Mouse (Mus musculus) megakaryocyte, embryonic 14.5 days (primary cell): ENCODE measurements around the gene Tmem60.
A peak's percentile ranks its signal among the peaks of the same experiment; 100 is the strongest.

ENCODE experiments used
- FLI1 ChIP-seq: IDR thresholded peaks from 2 replicates; pipeline ENCODE4 v1.6.1; 2012; ENCODE audit warnings: low read length, inconsistent platforms, mixed read lengths
- GATA1 ChIP-seq: IDR thresholded peaks from 3 replicates; pipeline ENCODE4 v1.6.1; 2012; ENCODE audit warnings: mixed read lengths, low read length, inconsistent platforms, borderline replicate concordance

DNA sequence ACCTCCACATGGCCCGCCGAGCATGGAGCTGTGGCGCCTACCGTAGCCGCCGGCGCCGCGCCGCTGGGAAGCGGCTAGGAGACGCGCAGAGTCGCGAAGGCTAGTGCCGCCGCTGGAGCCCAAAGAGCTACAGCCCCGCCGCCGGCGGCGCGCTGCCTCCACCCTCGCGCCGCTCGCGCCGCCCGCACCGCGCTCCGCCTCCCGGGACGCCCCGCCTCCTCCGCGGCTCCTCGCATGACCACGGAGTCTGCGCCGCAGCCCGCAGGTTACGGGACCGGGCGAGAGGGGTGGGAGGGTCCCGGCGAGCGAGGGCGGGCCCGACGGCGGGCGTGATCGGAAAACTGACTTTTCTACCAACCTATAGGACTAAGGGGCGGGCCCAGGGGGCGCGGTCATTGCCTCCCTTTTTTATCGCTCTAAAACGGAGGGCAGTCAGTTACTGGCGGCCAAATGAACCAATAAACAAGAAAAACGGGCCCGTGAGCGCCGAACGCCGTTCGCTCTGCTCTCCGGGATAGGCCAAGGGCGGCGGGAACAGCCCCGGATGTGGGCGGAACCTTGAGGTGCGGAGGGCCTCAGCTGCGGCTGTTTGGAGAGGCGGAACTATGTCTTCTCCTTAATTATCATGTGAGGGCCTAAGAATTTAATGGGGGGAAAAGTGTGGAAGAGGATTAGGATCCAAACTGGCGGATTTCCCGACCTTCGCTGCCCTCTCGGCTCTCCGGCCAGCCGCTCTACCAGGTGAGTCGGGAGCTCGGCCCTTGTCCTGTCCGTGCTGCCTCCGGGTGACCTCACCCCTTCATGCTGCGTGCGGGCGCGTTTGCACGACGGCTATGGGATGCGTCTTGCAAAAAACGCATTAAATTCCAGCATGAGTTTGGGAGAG is at the start of gene Tmem60, which contains the start of gene Phtf2:
- TF ChIP-seq GATA1: no peak
- TF ChIP-seq FLI1: peak; percentile 78
